Comparison of ENCODE assay signal across 12 mouse cellular contexts in the genomic region with DNA sequence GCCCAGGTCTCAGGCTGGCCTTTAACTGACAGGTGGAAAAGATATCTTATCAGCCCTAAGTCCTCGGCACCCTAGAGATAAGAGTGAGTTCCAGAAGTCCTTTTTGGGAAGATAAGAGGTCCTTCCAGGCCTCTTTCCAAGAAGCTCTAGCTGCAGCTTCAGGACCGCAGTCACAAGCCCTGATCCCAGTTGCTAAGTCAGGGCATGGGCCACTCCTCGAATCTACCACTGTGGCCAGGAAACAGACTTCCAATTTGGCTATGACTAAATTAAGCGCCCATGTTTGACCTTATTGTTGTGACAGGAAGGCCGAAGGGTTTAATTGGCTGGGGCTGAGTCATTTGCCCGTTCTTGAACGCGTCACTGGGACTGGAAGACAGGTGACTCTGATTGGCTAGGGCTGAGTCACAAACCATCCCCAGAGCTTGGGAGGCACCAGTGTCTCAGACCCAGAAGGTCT. TPM values are rescaled to one million over a fixed set of nuclear protein-coding genes. Genes with fewer than 3 reads are reported as not detected.
A peak's percentile ranks its signal among the peaks of the same experiment; 100 is the strongest.
DNase-seq lines count a peak whose midpoint lies in the region; ATAC-seq and TF ChIP-seq lines count a peak whose summit lies in the region.
"Had no signal": no experiment of that assay in that cellular context is flagged by ENCODE, and none has a peak within 500 bp of the region (broad histone marks: within the 10 kb centered on the region; RNA-seq: fewer than 3 reads in every experiment).

No protein-coding gene starts in this region.

- 31% methylated on average over 8 of the region's 8 CpGs for WGBS in lung, embryonic 14.5 days
- WGBS in stomach, postnatal 0 days = 49% methylated on average over 8 of the region's 8 CpGs
- 89% methylated on average over 8 of the region's 8 CpGs for WGBS in thymus, adult 2 months

- H3K27ac ChIP-seq in lung, embryonic 14.5 days (ENCODE audit: low read depth) = no peak overlapping the region
- H3K27ac ChIP-seq in stomach, postnatal 0 days (replicated peaks) = no peak overlapping the region
- H3K27ac ChIP-seq in thymus, adult 2 months (ENCODE audit: control insufficient read depth, insufficient read depth, low read length) = no peak overlapping the region
- no peak overlapping the region for H3K27ac ChIP-seq in left cerebral cortex, adult 2 months
- H3K27ac ChIP-seq: kidney, postnatal 0 days had no signal

- H3K27me3 ChIP-seq in lung, embryonic 14.5 days (ENCODE audit: insufficient read depth, low read length) = no peaks in the 10 kb centered on the region
- no peaks in the 10 kb centered on the region for H3K27me3 ChIP-seq in stomach, postnatal 0 days (ENCODE audit: control insufficient read depth, insufficient read depth, low read length)
- H3K27me3 ChIP-seq in thymus, adult 2 months (ENCODE audit: control insufficient read depth, insufficient read depth, low read length) = no peaks in the 10 kb centered on the region

- no peak for TF ChIP-seq POLR2A in thymus, adult 2 months (IDR thresholded peaks at IDR 0.05; ENCODE audit: control insufficient read depth, extremely low read depth, insufficient read depth, low read length, poor library complexity)

- DNase-seq in lung, embryonic 14.5 days = peak; percentile 7
- DNase-seq in lung, postnatal 14 days = no peak
- DNase-seq in adrenal gland, postnatal 14 days = peak; percentile 79
- peak; percentile 35 for DNase-seq in heart, postnatal 25 days (ENCODE audit: low spot score)
- no peak for DNase-seq in stomach, postnatal 0 days (ENCODE audit: low spot score)
- no peak for DNase-seq in thymus, adult 2 months
- no peak for DNase-seq in layer of hippocampus, postnatal 36 days
- no peak for DNase-seq in left cerebral cortex, adult 2 months (ENCODE audit: extremely low spot score in 1 of 2, low spot score in 2 of 2)
- DNase-seq: right cerebral cortex, adult 18-20 months had no signal

- peaks cover 15% of the 10 kb centered on the region for H3K4me1 ChIP-seq in lung, embryonic 14.5 days (ENCODE audit: insufficient read depth)
- no peaks in the 10 kb centered on the region for H3K4me1 ChIP-seq in stomach, postnatal 0 days (replicated peaks; ENCODE audit: control insufficient read depth, insufficient read depth)
- no peaks in the 10 kb centered on the region for H3K4me1 ChIP-seq in thymus, adult 2 months (replicated peaks; ENCODE audit: control insufficient read depth, insufficient read depth, low read length)

- TF ChIP-seq EP300 in stomach, postnatal 0 days (optimal IDR thresholded peaks at IDR 0.05) = no peak

- H3K9me3 ChIP-seq in lung, embryonic 14.5 days (ENCODE audit: low read depth, low read length) = no peaks in the 10 kb centered on the region
- no peaks in the 10 kb centered on the region for H3K9me3 ChIP-seq in stomach, postnatal 0 days (ENCODE audit: control insufficient read depth, low read length)

- no peak overlapping the region for H3K4me3 ChIP-seq in lung, embryonic 14.5 days (ENCODE audit: low read depth, low read length)
- H3K4me3 ChIP-seq in stomach, postnatal 0 days (ENCODE audit: low read depth, low read length) = no peak overlapping the region
- no peak overlapping the region for H3K4me3 ChIP-seq in thymus, adult 2 months (ENCODE audit: control insufficient read depth, insufficient read depth, low read length)
- H3K4me3 ChIP-seq in left cerebral cortex, adult 2 months = no peak overlapping the region

- no peaks in the 10 kb centered on the region for H3K36me3 ChIP-seq in lung, embryonic 14.5 days (ENCODE audit: insufficient read depth)
- H3K36me3 ChIP-seq in stomach, postnatal 0 days (ENCODE audit: control insufficient read depth, insufficient read depth, low read length) = no peaks in the 10 kb centered on the region
- no peaks in the 10 kb centered on the region for H3K36me3 ChIP-seq in thymus, adult 2 months (ENCODE audit: control insufficient read depth, insufficient read depth, low read length)

- no peak for ATAC-seq in lung, embryonic 14.5 days (ENCODE audit: insufficient read depth)
- peak; percentile 68 for ATAC-seq in stomach, postnatal 0 days (ENCODE audit: low FRiP score, low TSS enrichment)

- H3K4me2 ChIP-seq in lung, embryonic 14.5 days = no peak overlapping the region
- no peak overlapping the region for H3K4me2 ChIP-seq in stomach, postnatal 0 days (replicated peaks; ENCODE audit: low read depth)

- TF ChIP-seq CTCF in lung, embryonic 14.5 days (IDR thresholded peaks at IDR 0.05; ENCODE audit: low read depth) = no peak
- no peak for TF ChIP-seq CTCF in stomach, postnatal 0 days (IDR thresholded peaks at IDR 0.05; ENCODE audit: low read depth)
- TF ChIP-seq CTCF in thymus, adult 2 months (IDR thresholded peaks at IDR 0.05; ENCODE audit: borderline replicate concordance, control insufficient read depth, extremely low read depth, insufficient read depth, low read length, poor library complexity) = no peak
- TF ChIP-seq CTCF in left cerebral cortex, adult 2 months (IDR thresholded peaks at IDR 0.05) = no peak

- H3K9ac ChIP-seq in lung, embryonic 14.5 days = no peak overlapping the region
- no peak overlapping the region for H3K9ac ChIP-seq in stomach, postnatal 0 days (ENCODE audit: low read length)

- intact Hi-C loops in heart, postnatal 25 days (cut with DNase I) = no loop called here
- intact Hi-C loops in left cerebral cortex, adult 2 months (cut with DNase I) = no loop called here

RNA-seq across cellular contexts. Expression of gene BC017158, which starts 12.3 kb away (rescaled TPM):
- polyA plus RNA-seq in lung, embryonic 14.5 days (2014; fragmentation: Nextera tagmentation; extraction: Ambion mirVana) = 38.6 and 40.4 TPM in 2 replicates
- total RNA-seq in adrenal gland, postnatal 14 days (2021) = 25.9 and 26.3 TPM in 2 replicates
- total RNA-seq in heart, postnatal 25 days (2021) = 1 to 10 TPM; 6.1 to 6.4 TPM
- polyA plus RNA-seq in stomach, postnatal 0 days (2015; fragmentation: Nextera tagmentation; extraction: Ambion mirVana) = 17.0 and 19.4 TPM in 2 replicates
- polyA plus RNA-seq in thymus, adult 2 months (2012; rRNA removed) = 51.1 and 54.1 TPM in 2 replicates
- total RNA-seq in layer of hippocampus, postnatal 36 days (2021) = 10 to 100 TPM; 23.0 to 24.0 TPM
- total RNA-seq in left cerebral cortex, adult 2 months (2021) = 10 to 100 TPM; 27.5 to 27.7 TPM

RNA-seq across cellular contexts. Expression of gene Slc5a2, which starts 44.8 kb away (rescaled TPM):
- polyA plus RNA-seq in lung, embryonic 14.5 days (2014; fragmentation: Nextera tagmentation; extraction: Ambion mirVana) = 0.37 TPM in 1 of 2 replicates, not detected in the other
- total RNA-seq in adrenal gland, postnatal 14 days (2021) = not detected in 2 replicates
- not detected for total RNA-seq in heart, postnatal 25 days (2021)
- 0.63 and 1.0 TPM in 2 replicates for polyA plus RNA-seq in stomach, postnatal 0 days (2015; fragmentation: Nextera tagmentation; extraction: Ambion mirVana)
- 0.29 and 0.67 TPM in 2 replicates for polyA plus RNA-seq in thymus, adult 2 months (2012; rRNA removed)
- not detected for total RNA-seq in layer of hippocampus, postnatal 36 days (2021)
- not detected for total RNA-seq in left cerebral cortex, adult 2 months (2021)
- total RNA-seq: heart, postnatal 36 days; left cerebral cortex, postnatal 14 days had no signal

Comparison
In these comparisons a context has a peak if more than half of its experiments do, and no peak if none do; other contexts are left out.
1. DNase-seq: peak in lung, embryonic 14.5 days (single experiment), adrenal gland, postnatal 14 days (single experiment) and heart, postnatal 25 days (single experiment); none in lung, postnatal 14 days (single experiment), stomach, postnatal 0 days (single experiment), thymus, adult 2 months (single experiment), layer of hippocampus, postnatal 36 days (0 of 2) and left cerebral cortex, adult 2 months (0 of 2).